Mouse (Mus musculus): ENCODE measurements at regions not wholly inside any gene's neighbourhood (a gene's known extent, or its start where the extent isn't known, plus 50 kb on each side); places are given as distances from the start of the nearest gene placed in this dataset.

GRCm38 (mm10) chr14:79852683-79853082 lies 81.6 kb upstream of the Pcdh8 start:
- DNase-seq: no peak

GRCm38 (mm10) chr14:79851795-79852194 lies 80.7 kb upstream of the Pcdh8 start:
- no peak for DNase-seq

GRCm38 (mm10) chr14:79851231-79851630 lies 80.1 kb upstream of the Pcdh8 start:
- no peak for DNase-seq

GRCm38 (mm10) chr14:79849617-79850435 lies 78.7 kb upstream of the Pcdh8 start:
- no peak for DNase-seq

GRCm38 (mm10) chr14:79848116-79848515 lies 77.0 kb upstream of the Pcdh8 start:
- no peak for DNase-seq

GRCm38 (mm10) chr14:79844306-79844705 lies 73.2 kb upstream of the Pcdh8 start:
- no peak for DNase-seq

GRCm38 (mm10) chr14:79843135-79843550 lies 72.0 kb upstream of the Pcdh8 start:
- DNase-seq: no peak

- DNase-seq: no peak
These were observed 71.6 kb upstream of the Pcdh8 start for GRCm38 (mm10) chr14:79842734-79843133.

- no peak for DNase-seq
These were observed 66.0 kb upstream of the Pcdh8 start for GRCm38 (mm10) chr14:79837101-79837500.

- no peak for DNase-seq
These were observed 65.1 kb upstream of the Pcdh8 start for GRCm38 (mm10) chr14:79836186-79836585.

GRCm38 (mm10) chr14:79824670-79825446 lies 53.7 kb upstream of the Pcdh8 start:
- DNase-seq: peak; percentile 82

- no peak for DNase-seq
These were observed 51.5 kb upstream of the Pcdh8 start for GRCm38 (mm10) chr14:79822453-79823117.

GRCm38 (mm10) chr14:79822011-79822435 lies 50.9 kb upstream of the Pcdh8 start:
- DNase-seq: no peak

- no peak for DNase-seq
These were observed 50.4 kb upstream of the Pcdh8 start for GRCm38 (mm10) chr14:79821352-79822010.
